Mouse (Mus musculus) forebrain, embryonic 11.5 days (tissue): ENCODE results near the gene Magi2. TPM values are rescaled to one million over a fixed set of nuclear protein-coding genes. Genes with fewer than 3 reads are reported as not detected.

Experiments
- ATAC-seq: fragments of 200-750 bp; cut with Nextera tagmentation; replicated peaks from 2 replicates; pipeline ENCODE4 v1.8.0; 2017; ENCODE audit warnings: moderate TSS enrichment; ENCODE audit not compliant: low FRiP score
- DNase-seq: peaks from one replicate; pipeline ENCODE4 v3.0.0-alpha.2; 2017; ENCODE audit warnings: low spot score
- H3K27ac ChIP-seq: fragments of 300-500 bp; sonication (generic); 2 replicates; pipeline ENCODE4 v1.5.1; 2014; ENCODE audit warnings: low read depth, low read length
- H3K27me3 ChIP-seq: fragments of 300-500 bp; sonication (generic); 2 replicates; pipeline ENCODE4 v1.6.1; 2014; ENCODE audit warnings: mild to moderate bottlenecking, low read length, mixed read lengths; ENCODE audit not compliant: control insufficient read depth, insufficient read depth
- H3K36me3 ChIP-seq: fragments of 300-500 bp; sonication (generic); 2 replicates; pipeline ENCODE4 v1.6.1; 2014; ENCODE audit warnings: mild to moderate bottlenecking, low read length, moderate library complexity, mixed read lengths; ENCODE audit not compliant: control insufficient read depth, insufficient read depth
- H3K4me1 ChIP-seq: fragments of 300-500 bp; sonication (generic); replicated peaks from 2 replicates; pipeline ENCODE4 v1.6.1; 2014; ENCODE audit warnings: low read length, mixed read lengths; ENCODE audit not compliant: control insufficient read depth, insufficient read depth
- H3K4me2 ChIP-seq: fragments of 300-500 bp; sonication (generic); 2 replicates; pipeline ENCODE4 v1.6.1; 2014; ENCODE audit warnings: low read depth, mild to moderate bottlenecking, low read length, moderate library complexity, mixed read lengths; ENCODE audit not compliant: severe bottlenecking
- H3K4me3 ChIP-seq: fragments of 300-500 bp; sonication (generic); 2 replicates; pipeline ENCODE4 v1.5.1; 2014; ENCODE audit warnings: low read depth, low read length
- H3K9ac ChIP-seq: fragments of 300-500 bp; sonication (generic); 2 replicates; pipeline ENCODE4 v1.6.1; 2014; ENCODE audit warnings: low read length
- H3K9me3 ChIP-seq: fragments of 300-500 bp; sonication (generic); 2 replicates; pipeline ENCODE4 v1.6.1; 2016; ENCODE audit warnings: low read length, mixed read lengths; ENCODE audit not compliant: control insufficient read depth
- WGBS: fragments of 180-500 bp; shearing (Covaris S2); extraction: QIAGEN DNeasy Blood & Tissue Kit; methylation state at CpG from one replicate; pipeline ENCODE4 v1.1.7; 2014; 5-methylcytosine and 5-hydroxymethylcytosine counted together
- polyA plus RNA-seq: library from polyadenylated mRNA; unstranded; fragments of >200 nt; fragmentation: Nextera tagmentation; extraction: Ambion mirVana; gene quantifications from 2 replicates; pipeline ENCODE4 v1.2.1, GENCODE M21; 2014

The Magi2 gene
- polyA plus RNA-seq, 1 experiment from 2014 or later: 10.2 TPM

GRCm38 (mm10) chr5:20056856-20057255 is 830.0 kb downstream of the Magi2 start:
- Histone ChIP-seq H3K9me3 (no peaks in the 10 kb centered on the region), H3K27me3 (no peaks in the 10 kb centered on the region), H3K4me3 (no peak overlapping the region), H3K4me1 (no peaks in the 10 kb centered on the region; the same call in 1 of the 2 replicates), H3K4me2 (no peak overlapping the region), H3K36me3 (no peaks in the 10 kb centered on the region), H3K9ac (no peak overlapping the region), H3K27ac (no peak overlapping the region)
- WGBS: 37% methylated on average over 2 of the region's 2 CpGs
- DNase-seq (no peak), ATAC-seq (peak; percentile 38; the same call in 1 of the 2 replicates)

- Histone ChIP-seq H3K4me1 (no peaks in the 10 kb centered on the region; the same call in 1 of the 2 replicates), H3K9me3 (no peaks in the 10 kb centered on the region), H3K36me3 (no peaks in the 10 kb centered on the region), H3K9ac (no peak overlapping the region), H3K27me3 (no peaks in the 10 kb centered on the region), H3K4me3 (no peak overlapping the region), H3K27ac (no peak overlapping the region), H3K4me2 (no peak overlapping the region)
- ATAC-seq (no peak), DNase-seq (no peak)
- WGBS: 86% methylated on average over 4 of the region's 4 CpGs
Observed at GRCm38 (mm10) chr5:20062011-20062410, 835.2 kb downstream of the Magi2 start.

- Histone ChIP-seq H3K4me2 (no peak overlapping the region), H3K27ac (no peak overlapping the region), H3K36me3 (no peaks in the 10 kb centered on the region), H3K4me1 (peaks cover 4% of the 10 kb centered on the region; the same call in 1 of the 2 replicates), H3K9ac (no peak overlapping the region), H3K27me3 (no peaks in the 10 kb centered on the region), H3K9me3 (no peaks in the 10 kb centered on the region), H3K4me3 (no peak overlapping the region)
- ATAC-seq: 0 out of 2 replicates have a peak, but pooled peaks have one; percentile 18
- 66% methylated on average over 1 of the region's 1 CpGs for WGBS
- DNase-seq: no peak
Observed at GRCm38 (mm10) chr5:20065081-20065480, 838.2 kb downstream of the Magi2 start.

- peaks cover 4% of the 10 kb centered on the region; the same call in 1 of the 2 replicates for H3K4me1 ChIP-seq
- no peaks in the 10 kb centered on the region for H3K9me3 ChIP-seq
- no peak overlapping the region for H3K27ac ChIP-seq
- H3K4me2 ChIP-seq: no peak overlapping the region
- 20% methylated on average over 1 of the region's 1 CpGs for WGBS
- H3K27me3 ChIP-seq: no peaks in the 10 kb centered on the region
- no peak overlapping the region for H3K9ac ChIP-seq
- DNase-seq (no peak), ATAC-seq (peak; percentile 80)
- H3K36me3 ChIP-seq: no peaks in the 10 kb centered on the region
- H3K4me3 ChIP-seq: no peak overlapping the region
Observed at GRCm38 (mm10) chr5:20068496-20068895, 841.7 kb downstream of the Magi2 start.

GRCm38 (mm10) chr5:20068921-20069486 is 842.2 kb downstream of the Magi2 start:
- peak; percentile 74 for ATAC-seq
- no peak for DNase-seq

DNA sequence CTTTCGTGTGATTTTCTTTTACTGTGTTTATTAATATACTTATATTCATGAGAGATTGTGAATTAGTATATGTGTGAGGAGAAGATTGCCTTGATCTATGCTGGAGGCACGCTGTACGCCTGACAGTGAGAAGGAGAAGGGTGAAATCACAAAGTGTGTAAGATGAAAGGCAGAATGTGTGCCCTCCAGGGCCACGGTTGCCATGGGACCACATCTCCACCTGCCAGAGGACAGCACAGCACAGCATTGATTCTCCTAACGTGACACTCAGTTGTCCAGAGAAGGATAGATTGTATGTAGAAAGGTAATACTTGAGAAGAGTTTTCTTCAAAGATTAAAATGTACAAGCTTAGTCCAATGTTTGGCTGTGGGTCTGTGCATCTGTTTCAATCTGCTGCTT is 847.3 kb downstream of the Magi2 start:
- H3K36me3 ChIP-seq: no peaks in the 10 kb centered on the region
- no peak overlapping the region for H3K9ac ChIP-seq
- H3K27ac ChIP-seq: no peak overlapping the region
- no peaks in the 10 kb centered on the region for H3K27me3 ChIP-seq
- H3K9me3 ChIP-seq: no peaks in the 10 kb centered on the region
- H3K4me1 ChIP-seq: no peaks in the 10 kb centered on the region
- 82% methylated on average over 5 of the region's 5 CpGs for WGBS
- H3K4me3 ChIP-seq: no peak overlapping the region
- no peak overlapping the region for H3K4me2 ChIP-seq
- no peak for ATAC-seq
- DNase-seq: no peak

More at GRCm38 (mm10) chr5:20068921-20069486, 842.2 kb downstream of the Magi2 start:
- H3K27ac ChIP-seq: no peak overlapping the region
- WGBS: 9% methylated on average over 3 of the region's 3 CpGs
- no peaks in the 10 kb centered on the region for H3K9me3 ChIP-seq
- H3K4me3 ChIP-seq: no peak overlapping the region
- no peaks in the 10 kb centered on the region for H3K36me3 ChIP-seq
- H3K9ac ChIP-seq: no peak overlapping the region
- peaks cover 4% of the 10 kb centered on the region; the same call in 1 of the 2 replicates for H3K4me1 ChIP-seq
- no peaks in the 10 kb centered on the region for H3K27me3 ChIP-seq
- H3K4me2 ChIP-seq: no peak overlapping the region

- no peak overlapping the region for H3K4me3 ChIP-seq
- ATAC-seq (no peak), DNase-seq (no peak)
- no peak overlapping the region for H3K4me2 ChIP-seq
- H3K27me3 ChIP-seq: no peaks in the 10 kb centered on the region
- H3K9ac ChIP-seq: no peak overlapping the region
- 90% methylated on average over 4 of the region's 4 CpGs for WGBS
- no peaks in the 10 kb centered on the region for H3K9me3 ChIP-seq
- no peak overlapping the region for H3K27ac ChIP-seq
- no peaks in the 10 kb centered on the region for H3K4me1 ChIP-seq
- no peaks in the 10 kb centered on the region for H3K36me3 ChIP-seq
Observed at GRCm38 (mm10) chr5:20074867-20075266, 848.0 kb downstream of the Magi2 start.

DNA sequence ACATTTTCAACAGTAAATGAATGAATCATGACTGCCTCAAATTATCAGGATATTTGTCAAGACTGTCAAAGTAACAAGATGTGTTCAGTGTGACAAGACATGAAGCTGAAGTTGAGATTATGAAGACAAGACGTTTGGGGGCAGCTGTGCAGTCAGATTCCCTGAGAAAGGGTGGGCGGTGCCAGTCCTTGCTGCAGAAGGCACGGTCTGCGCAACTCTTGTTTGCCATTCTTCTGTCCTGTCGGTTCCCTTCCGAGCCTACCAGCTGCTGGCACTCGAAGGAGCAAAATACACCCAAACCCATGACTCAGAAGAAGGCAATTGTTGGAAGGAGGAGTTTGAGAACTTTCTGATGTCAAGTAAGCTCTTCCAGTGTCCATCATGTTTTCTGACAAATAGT is 852.1 kb downstream of the Magi2 start:
- H3K4me3 ChIP-seq: no peak overlapping the region
- no peak overlapping the region for H3K9ac ChIP-seq
- H3K27ac ChIP-seq: no peak overlapping the region
- DNase-seq (no peak), ATAC-seq (no peak)
- H3K4me2 ChIP-seq: no peak overlapping the region
- no peaks in the 10 kb centered on the region for H3K9me3 ChIP-seq
- H3K4me1 ChIP-seq: no peaks in the 10 kb centered on the region
- H3K27me3 ChIP-seq: no peaks in the 10 kb centered on the region
- no peaks in the 10 kb centered on the region for H3K36me3 ChIP-seq
- 87% methylated on average over 7 of the region's 7 CpGs for WGBS
